Mouse (Mus musculus) embryonic facial prominence, embryonic 14.5 days (tissue): ENCODE data around the gene Pik3r6. TPM values are rescaled to one million over a fixed set of nuclear protein-coding genes. Genes with fewer than 3 reads are reported as not detected.
A peak's percentile ranks its signal among the peaks of the same experiment; 100 is the strongest.

Experiments used
- ATAC-seq: fragments of 200-750 bp; cut with Nextera tagmentation; 2 replicates; pipeline ENCODE4 v1.8.0; 2017; ENCODE audit warnings: low read depth, moderate number of reproducible peaks, moderate TSS enrichment
- DNase-seq: peaks from one replicate; pipeline ENCODE4 v3.0.0-alpha.2; 2015; ENCODE audit warnings: low spot score
- H3K27ac ChIP-seq: fragments of 300-500 bp; sonication (generic); replicated peaks from 2 replicates; pipeline ENCODE4 v1.5.1; 2014; ENCODE audit warnings: low read depth, mild to moderate bottlenecking, low read length, moderate library complexity
- H3K27me3 ChIP-seq: fragments of 300-500 bp; sonication (generic); replicated peaks from 2 replicates; pipeline ENCODE4 v1.6.1; 2014; ENCODE audit warnings: low read length; ENCODE audit not compliant: control insufficient read depth, insufficient read depth
- H3K36me3 ChIP-seq: fragments of 300-500 bp; sonication (generic); 2 replicates; pipeline ENCODE4 v1.6.1; 2014; ENCODE audit warnings: low read length, mixed read lengths; ENCODE audit not compliant: control insufficient read depth, insufficient read depth
- H3K4me1 ChIP-seq: fragments of 300-500 bp; sonication (generic); 2 replicates; pipeline ENCODE4 v1.6.1; 2014; ENCODE audit warnings: antibody characterized with exemption, low read length; ENCODE audit not compliant: control insufficient read depth, insufficient read depth
- H3K4me2 ChIP-seq: fragments of 300-500 bp; sonication (generic); 2 replicates; pipeline ENCODE4 v1.6.1; 2014; ENCODE audit warnings: low read depth, mild to moderate bottlenecking, low read length, moderate library complexity, mixed read lengths
- H3K4me3 ChIP-seq: fragments of 300-500 bp; sonication (generic); 2 replicates; pipeline ENCODE4 v1.5.1; 2014; ENCODE audit warnings: low read depth, mild to moderate bottlenecking, low read length
- H3K9ac ChIP-seq: fragments of 300-500 bp; sonication (generic); 2 replicates; pipeline ENCODE4 v1.6.1; 2014; ENCODE audit warnings: low read depth, mild to moderate bottlenecking, low read length, moderate library complexity, mixed read lengths
- H3K9me3 ChIP-seq: fragments of 300-500 bp; sonication (generic); 2 replicates; pipeline ENCODE4 v1.6.1; 2016; ENCODE audit warnings: low read length; ENCODE audit not compliant: control insufficient read depth
- WGBS: fragments of 180-500 bp; shearing (Covaris S2); extraction: QIAGEN DNeasy Blood & Tissue Kit; methylation state at CpG from one replicate; pipeline ENCODE4 v1.1.7; 2014; 5-methylcytosine and 5-hydroxymethylcytosine counted together
- polyA plus RNA-seq: library from polyadenylated mRNA; unstranded; fragments of >200 nt; fragmentation: Nextera tagmentation; extraction: Ambion mirVana; gene quantifications from 2 replicates; pipeline ENCODE4 v1.2.1, GENCODE M21; 2014

Pik3r6 gene
- polyA plus RNA-seq, 1 experiment from 2014 or later = 2.8 TPM

DNA sequence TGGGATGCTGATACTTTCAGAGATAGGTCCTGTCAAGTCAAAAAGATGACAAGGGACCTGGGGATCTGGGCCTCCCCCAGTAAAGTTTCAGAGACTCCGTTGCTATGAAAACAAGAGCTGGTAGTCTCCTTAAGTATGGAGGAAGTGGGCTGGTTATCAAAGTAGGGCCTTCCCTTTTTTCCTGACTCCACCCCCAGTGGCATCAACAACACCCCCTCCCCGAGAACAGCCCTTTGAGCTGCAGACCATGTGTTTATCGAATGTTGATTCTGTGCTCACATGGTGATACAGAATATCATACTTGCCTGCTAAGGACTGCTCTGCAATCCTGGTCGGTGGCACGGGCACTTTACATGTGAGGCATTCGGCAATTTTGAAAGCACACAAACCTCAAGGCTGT lies 19.6 kb upstream of the Pik3r6 start:
- WGBS = 70% methylated on average over 6 of the region's 6 CpGs
- Histone ChIP-seq H3K27me3 (no peaks in the 10 kb centered on the region), H3K4me2 (no peak overlapping the region), H3K9ac (no peak overlapping the region), H3K4me3 (no peak overlapping the region), H3K9me3 (no peaks in the 10 kb centered on the region), H3K27ac (no peak overlapping the region), H3K4me1 (no peaks in the 10 kb centered on the region), H3K36me3 (no peaks in the 10 kb centered on the region)
- ATAC-seq (no peak), DNase-seq (no peak)

GRCm38 (mm10) chr11:68484431-68484830 lies 18.4 kb upstream of the Pik3r6 start:
- H3K4me3 ChIP-seq = no peak overlapping the region
- 74% methylated on average over 3 of the region's 3 CpGs for WGBS
- ATAC-seq = no peak
- H3K27ac ChIP-seq = no peak overlapping the region
- H3K36me3 ChIP-seq = no peaks in the 10 kb centered on the region
- no peak overlapping the region for H3K4me2 ChIP-seq
- H3K9me3 ChIP-seq = no peaks in the 10 kb centered on the region
- DNase-seq = no peak
- no peaks in the 10 kb centered on the region for H3K27me3 ChIP-seq
- no peak overlapping the region for H3K9ac ChIP-seq
- H3K4me1 ChIP-seq = no peaks in the 10 kb centered on the region

- no peaks in the 10 kb centered on the region for H3K4me1 ChIP-seq
- WGBS = 29% methylated on average over 8 of the region's 8 CpGs
- H3K27ac ChIP-seq = no peak overlapping the region
- H3K36me3 ChIP-seq = no peaks in the 10 kb centered on the region
- no peak overlapping the region for H3K4me3 ChIP-seq
- no peaks in the 10 kb centered on the region for H3K9me3 ChIP-seq
- H3K4me2 ChIP-seq = no peak overlapping the region
- DNase-seq (peak; percentile 73), ATAC-seq (no peak; the same call in 1 of the 2 replicates)
- no peak overlapping the region for H3K9ac ChIP-seq
- no peaks in the 10 kb centered on the region for H3K27me3 ChIP-seq
These were observed 17.4 kb upstream of the Pik3r6 start for GRCm38 (mm10) chr11:68485206-68485942.

- ATAC-seq = no peak
- Histone ChIP-seq H3K4me3 (no peak overlapping the region), H3K9ac (no peak overlapping the region), H3K27me3 (no peaks in the 10 kb centered on the region), H3K4me1 (no peaks in the 10 kb centered on the region), H3K36me3 (no peaks in the 10 kb centered on the region), H3K27ac (no peak overlapping the region), H3K9me3 (no peaks in the 10 kb centered on the region), H3K4me2 (no peak overlapping the region)
- WGBS = 92% methylated on average over 3 of the region's 3 CpGs
- no peak for DNase-seq
These were observed 16.7 kb upstream of the Pik3r6 start for GRCm38 (mm10) chr11:68486093-68486492.

DNA sequence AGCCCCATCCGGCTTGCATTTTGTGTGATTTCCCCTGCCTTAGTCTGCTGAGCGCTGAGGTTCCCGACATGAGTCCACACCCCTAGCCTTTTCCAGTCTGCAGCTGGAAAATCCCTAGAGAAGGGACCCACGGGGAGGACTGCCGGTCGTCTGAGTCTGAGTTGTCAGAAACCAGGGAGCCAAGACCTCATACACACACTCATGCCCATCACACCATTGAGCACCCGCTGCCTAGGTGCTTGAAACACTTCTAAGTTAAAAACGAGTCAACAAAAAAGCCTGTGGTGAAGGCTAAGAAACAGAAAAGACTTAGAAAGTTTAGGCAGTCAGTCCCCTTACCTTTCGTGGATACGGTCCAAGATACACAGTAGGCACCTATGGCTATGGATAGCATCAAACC lies 15.1 kb upstream of the Pik3r6 start:
- Histone ChIP-seq H3K9me3 (no peaks in the 10 kb centered on the region), H3K4me3 (no peak overlapping the region), H3K36me3 (no peaks in the 10 kb centered on the region), H3K4me2 (no peak overlapping the region), H3K4me1 (no peaks in the 10 kb centered on the region), H3K9ac (no peak overlapping the region), H3K27ac (no peak overlapping the region), H3K27me3 (no peaks in the 10 kb centered on the region)
- 82% methylated on average over 10 of the region's 10 CpGs for WGBS
- DNase-seq (no peak), ATAC-seq (no peak)

DNA sequence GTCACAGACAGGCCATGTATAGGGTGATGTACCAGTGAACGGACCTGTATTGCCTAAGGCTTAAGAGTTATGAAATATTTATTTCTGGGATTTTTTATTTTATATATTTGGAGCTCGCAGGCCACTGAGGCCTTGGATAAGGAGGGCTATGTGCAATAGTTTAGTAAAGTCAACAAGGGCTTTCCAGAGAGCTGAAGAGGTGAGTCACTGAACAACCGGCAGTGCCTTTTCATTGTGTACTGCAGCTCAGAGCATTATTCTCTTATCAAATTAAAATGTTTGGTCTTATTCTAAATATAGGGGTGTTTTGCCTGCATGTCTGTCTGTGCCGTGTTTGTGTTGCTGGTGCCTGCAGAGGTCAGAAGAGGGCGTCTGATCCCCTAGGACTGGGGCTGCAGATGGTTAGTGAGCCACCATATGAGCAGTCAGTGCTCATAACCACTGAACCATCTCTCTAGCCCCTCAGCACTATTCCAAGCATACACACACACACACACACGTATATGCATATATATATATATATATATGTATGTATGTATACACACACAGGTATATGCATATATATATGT lies 14.5 kb upstream of the Pik3r6 start:
- H3K27ac ChIP-seq = no peak overlapping the region

DNA sequence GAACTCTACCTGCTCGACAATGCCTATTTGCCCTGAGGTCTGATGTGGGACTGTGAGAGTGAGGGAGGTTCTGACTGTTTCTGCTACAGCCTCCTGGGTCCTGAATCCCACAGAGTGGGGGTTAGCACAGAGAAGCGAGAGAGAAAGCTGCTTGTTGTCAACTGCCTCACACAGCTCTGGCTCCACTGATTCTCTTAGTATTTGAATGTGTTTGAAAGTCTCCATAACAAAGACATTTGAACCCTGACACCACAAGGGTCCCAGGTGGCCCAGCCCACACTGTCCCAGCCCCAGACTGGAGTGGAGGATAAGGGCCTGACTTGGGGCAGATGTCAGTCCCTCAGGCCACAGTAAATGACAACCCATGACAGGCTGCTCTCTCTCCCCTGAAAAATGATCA lies 13.6 kb upstream of the Pik3r6 start:
- Histone ChIP-seq H3K9me3 (no peaks in the 10 kb centered on the region), H3K4me3 (no peak overlapping the region), H3K36me3 (no peaks in the 10 kb centered on the region), H3K4me2 (no peak overlapping the region), H3K27ac (no peak overlapping the region), H3K4me1 (no peaks in the 10 kb centered on the region), H3K9ac (no peak overlapping the region), H3K27me3 (no peaks in the 10 kb centered on the region)
- DNase-seq = no peak
- WGBS = 14% methylated on average over 2 of the region's 2 CpGs
- no peak for ATAC-seq

More for the DNA sequence above, 14.5 kb upstream of the Pik3r6 start:
- ATAC-seq = no peak
- Histone ChIP-seq H3K9me3 (no peaks in the 10 kb centered on the region), H3K36me3 (no peaks in the 10 kb centered on the region), H3K4me1 (no peaks in the 10 kb centered on the region), H3K27me3 (no peaks in the 10 kb centered on the region), H3K4me2 (no peak overlapping the region), H3K4me3 (no peak overlapping the region), H3K9ac (no peak overlapping the region)
- WGBS = 55% methylated on average over 6 of the region's 6 CpGs
- DNase-seq = no peak

DNA sequence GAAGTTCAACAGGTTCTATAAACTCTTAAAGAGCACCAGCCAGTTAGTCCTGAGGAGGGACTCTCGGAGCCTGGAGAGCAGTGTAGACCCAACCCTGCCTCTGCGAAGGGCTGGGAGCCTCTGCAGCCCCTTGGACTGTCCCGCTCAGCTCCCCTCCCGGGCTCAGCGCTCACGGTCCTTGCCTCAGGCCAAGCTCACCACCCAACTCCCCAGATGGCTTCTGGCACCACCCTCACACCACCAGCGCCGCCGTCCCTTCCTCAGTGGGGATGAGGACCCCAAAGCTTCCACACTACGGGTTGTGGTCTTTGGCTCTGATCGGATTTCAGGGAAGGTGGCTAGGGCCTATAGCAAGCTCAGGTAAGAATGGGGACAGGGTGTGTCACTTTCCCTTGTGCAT lies 10.2 kb upstream of the Pik3r6 start:
- no peak overlapping the region for H3K4me3 ChIP-seq
- H3K36me3 ChIP-seq = no peaks in the 10 kb centered on the region
- WGBS = 81% methylated on average over 9 of the region's 11 CpGs
- DNase-seq = no peak
- no peaks in the 10 kb centered on the region for H3K4me1 ChIP-seq
- no peaks in the 10 kb centered on the region for H3K9me3 ChIP-seq
- H3K27me3 ChIP-seq = no peaks in the 10 kb centered on the region
- ATAC-seq = no peak
- H3K4me2 ChIP-seq = no peak overlapping the region
- no peak overlapping the region for H3K9ac ChIP-seq
- H3K27ac ChIP-seq = no peak overlapping the region

DNA sequence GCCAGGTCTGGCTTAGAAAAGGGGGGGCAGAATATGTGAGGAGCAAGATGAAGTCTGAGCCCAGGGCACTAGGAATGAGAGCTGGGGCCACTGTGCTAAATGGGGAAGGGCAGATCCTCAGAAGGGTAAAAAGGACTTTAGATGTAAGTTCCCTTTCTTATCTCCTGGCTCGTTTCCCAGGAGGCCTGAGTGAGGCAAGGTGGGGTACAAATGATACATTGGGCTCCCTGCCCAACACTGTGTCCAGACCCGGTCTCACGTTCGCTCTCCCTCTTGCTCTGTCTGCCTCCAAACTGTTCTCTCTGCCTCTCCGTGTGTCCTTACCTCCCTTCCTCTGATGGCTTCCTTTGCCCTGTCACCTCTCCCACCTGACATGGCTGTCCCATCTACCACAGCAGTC lies 9.1 kb upstream of the Pik3r6 start:
- no peaks in the 10 kb centered on the region for H3K36me3 ChIP-seq
- H3K9ac ChIP-seq = no peak overlapping the region
- no peaks in the 10 kb centered on the region for H3K27me3 ChIP-seq
- H3K9me3 ChIP-seq = no peaks in the 10 kb centered on the region
- H3K27ac ChIP-seq = no peak overlapping the region
- ATAC-seq = no peak
- DNase-seq = no peak
- no peak overlapping the region for H3K4me2 ChIP-seq
- 82% methylated on average over 5 of the region's 5 CpGs for WGBS
- no peak overlapping the region for H3K4me3 ChIP-seq
- H3K4me1 ChIP-seq = no peaks in the 10 kb centered on the region
